In genomic region chr1:57367446-57367845, GRCm38 (mm10) we compare ENCODE assay signal across 30 mouse cellular contexts.
"Had no signal": no experiment of that assay in that cellular context is flagged by ENCODE, and none has a peak within 500 bp of the region (broad histone marks: within the 10 kb centered on the region; RNA-seq: fewer than 3 reads in every experiment).

No protein-coding gene starts in this region.

- H3K4me1 ChIP-seq: embryonic facial prominence, embryonic 10.5 days; embryonic facial prominence, embryonic 12.5 days; embryonic facial prominence, embryonic 13.5 days; embryonic facial prominence, embryonic 15.5 days; forebrain, embryonic 10.5 days; forebrain, embryonic 12.5 days; forebrain, embryonic 13.5 days; forebrain, embryonic 15.5 days; heart, embryonic 10.5 days had no signal

- H3K27ac ChIP-seq: embryonic facial prominence, embryonic 10.5 days; embryonic facial prominence, embryonic 12.5 days; embryonic facial prominence, embryonic 13.5 days; embryonic facial prominence, embryonic 15.5 days; forebrain, embryonic 10.5 days; forebrain, embryonic 12.5 days; forebrain, embryonic 13.5 days; forebrain, embryonic 15.5 days; gastrocnemius, adult 2 months; heart, adult 2 months; heart, embryonic 10.5 days had no signal

- H3K4me2 ChIP-seq: embryonic facial prominence, embryonic 12.5 days; embryonic facial prominence, embryonic 13.5 days; embryonic facial prominence, embryonic 15.5 days; forebrain, embryonic 12.5 days; forebrain, embryonic 13.5 days; forebrain, embryonic 15.5 days had no signal

- H3K9ac ChIP-seq: embryonic facial prominence, embryonic 12.5 days; embryonic facial prominence, embryonic 13.5 days; embryonic facial prominence, embryonic 15.5 days; forebrain, embryonic 12.5 days; forebrain, embryonic 13.5 days; forebrain, embryonic 15.5 days; forebrain, postnatal 0 days had no signal

- H3K27me3 ChIP-seq: embryonic facial prominence, embryonic 12.5 days; embryonic facial prominence, embryonic 13.5 days; embryonic facial prominence, embryonic 15.5 days; forebrain, embryonic 12.5 days; forebrain, embryonic 13.5 days; forebrain, embryonic 15.5 days had no signal

- H3K9me3 ChIP-seq: embryonic facial prominence, embryonic 10.5 days; embryonic facial prominence, embryonic 12.5 days; embryonic facial prominence, embryonic 13.5 days; embryonic facial prominence, embryonic 15.5 days; forebrain, embryonic 10.5 days; forebrain, embryonic 12.5 days; forebrain, embryonic 13.5 days; forebrain, embryonic 15.5 days; heart, embryonic 10.5 days had no signal

- DNase-seq: cerebellum, adult 2 months; cerebellum, adult 8-10 months; cerebellum, adult 9-10 months; cerebellum, adult 9-11 months; cerebellum, postnatal 10 days; cerebellum, postnatal 14 days; cerebellum, postnatal 25 days; cerebellum, postnatal 36 days; embryo, embryonic 11 days; forebrain, postnatal 0 days; gastrocnemius, adult 2 months; gastrocnemius, postnatal 10 days; gastrocnemius, postnatal 14 days; gastrocnemius, postnatal 25 days; gastrocnemius, postnatal 36 days; heart, adult 11 months; heart, adult 18-20 months; heart, adult 2 months had no signal

- H3K4me3 ChIP-seq: embryonic facial prominence, embryonic 10.5 days; embryonic facial prominence, embryonic 12.5 days; embryonic facial prominence, embryonic 13.5 days; embryonic facial prominence, embryonic 15.5 days; erythroblast, embryonic 14.5 days; forebrain, embryonic 10.5 days; forebrain, embryonic 12.5 days; forebrain, embryonic 13.5 days; forebrain, embryonic 15.5 days; gastrocnemius, adult 2 months; heart, adult 2 months; heart, embryonic 10.5 days had no signal

- ATAC-seq: forebrain, embryonic 13.5 days; forebrain, embryonic 14.5 days; forebrain, embryonic 15.5 days; forebrain, embryonic 16.5 days; forebrain, postnatal 0 days had no signal

- H3K36me3 ChIP-seq: embryonic facial prominence, embryonic 12.5 days; embryonic facial prominence, embryonic 13.5 days; embryonic facial prominence, embryonic 15.5 days; forebrain, embryonic 12.5 days; forebrain, embryonic 15.5 days; heart, embryonic 10.5 days had no signal
